Mouse (Mus musculus): ENCODE results near the gene BC003965. TPM values are rescaled to one million over a fixed set of nuclear protein-coding genes. Genes with fewer than 3 reads are reported as not detected.

BC003965 gene
- polyA plus RNA-seq (2021; fragmentation: Nextera tagmentation) = 22.1 and 26.2 TPM in 2 replicates
- long read RNA-seq, experiment 1, transcript BC003965-201 (2 exons, 3,030 nt) = major isoform, 57 of 95 reads
- long read RNA-seq, experiment 1, transcript BC003965-202 (1 exons, 3,109 nt) = minor isoform, 30 of 95 reads
- long read RNA-seq, experiment 1, partial matches to known transcripts = 3 of 95 reads
- long read RNA-seq, experiment 1, other reads (novel, unspliced or antisense) = 5 of 95 reads
- long read RNA-seq, experiment 2, transcript BC003965-201 (2 exons, 3,030 nt) = major isoform, 49 of 72 reads
- long read RNA-seq, experiment 2, transcript BC003965-202 (1 exons, 3,109 nt) = minor isoform, 21 of 72 reads
- long read RNA-seq, experiment 2, partial matches to known transcripts = 0 of 72 reads
- long read RNA-seq, experiment 2, other reads (novel, unspliced or antisense) = 2 of 72 reads

DNA sequence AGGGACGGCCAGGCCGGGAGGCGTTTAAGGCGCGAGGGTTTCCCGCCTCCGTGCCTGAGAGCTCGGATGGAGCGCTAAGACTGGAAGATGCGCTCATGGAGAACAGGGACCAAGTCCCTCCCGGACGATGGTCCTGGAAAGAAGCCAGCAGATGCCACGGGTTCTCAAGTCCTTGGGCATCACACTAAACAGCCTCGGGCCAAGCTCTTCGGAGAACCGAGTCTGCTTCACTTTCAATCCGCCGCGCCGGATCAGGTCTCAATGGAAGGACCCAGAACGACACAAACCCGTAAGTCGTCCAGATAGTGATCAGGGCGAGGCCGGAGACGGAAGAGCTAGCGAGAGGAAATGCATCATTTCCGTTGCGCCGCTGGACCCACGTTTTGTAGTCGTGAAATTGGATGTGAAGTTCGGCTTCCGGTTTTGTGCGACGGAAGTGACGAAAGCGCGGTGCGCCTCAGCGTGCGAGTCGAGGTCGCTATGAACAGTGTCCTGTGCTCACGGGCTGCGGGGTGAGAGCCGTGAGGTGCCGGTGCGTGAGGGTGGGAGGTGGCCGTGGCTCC is at the start of gene BC003965:
Gene BC003965 (plus strand): TSS at position 426 of the 563 bp plus-strand sequence.

DNA sequence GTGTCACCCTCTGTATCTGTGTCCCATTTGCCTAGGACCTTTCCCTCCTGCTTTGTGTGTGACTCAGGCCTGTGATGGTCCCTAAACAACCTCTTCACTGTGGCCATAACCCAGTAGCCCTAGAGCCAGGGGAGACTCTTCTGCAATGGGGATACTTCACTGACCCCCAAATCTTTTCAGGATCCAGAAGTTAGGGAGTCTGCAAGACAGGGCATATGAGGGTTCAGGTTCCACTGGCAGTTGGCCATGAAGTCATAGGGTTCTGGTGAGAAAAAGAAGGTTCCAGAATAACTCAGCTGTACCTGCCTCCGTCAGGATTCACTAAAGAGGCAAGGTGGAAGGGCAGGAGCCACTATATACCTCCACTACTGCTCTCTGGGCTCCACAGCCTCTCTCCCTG is 22.2 kb upstream of the BC003965 start, which contains the start of gene Ccdc154:
Gene Ccdc154 (plus strand): TSS at position 301 of the 400 bp plus-strand sequence.

DNA sequence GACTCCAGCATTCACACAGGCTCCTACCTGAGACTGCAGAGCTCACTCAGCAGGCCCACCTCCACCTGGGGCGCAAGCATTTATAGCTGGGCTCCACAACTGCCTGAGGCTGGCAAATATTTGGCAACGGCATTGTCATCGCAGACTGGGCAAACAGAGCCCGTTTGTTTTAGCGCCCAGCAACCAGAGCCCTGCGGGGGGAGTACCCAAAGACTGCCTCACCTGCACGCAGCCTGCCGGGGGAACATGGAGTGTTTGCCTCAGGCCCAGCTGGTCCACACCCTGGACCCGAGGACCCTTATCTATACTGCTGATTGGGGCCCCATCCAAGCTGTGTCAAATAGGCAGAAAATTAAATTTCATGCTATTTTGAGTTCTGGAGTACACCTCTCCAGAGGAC is 8.9 kb upstream of the BC003965 start, which contains the start of gene Gm38655:
Gene Gm38655 (minus strand): TSS at position 61 of the 400 bp plus-strand sequence.

DNA sequence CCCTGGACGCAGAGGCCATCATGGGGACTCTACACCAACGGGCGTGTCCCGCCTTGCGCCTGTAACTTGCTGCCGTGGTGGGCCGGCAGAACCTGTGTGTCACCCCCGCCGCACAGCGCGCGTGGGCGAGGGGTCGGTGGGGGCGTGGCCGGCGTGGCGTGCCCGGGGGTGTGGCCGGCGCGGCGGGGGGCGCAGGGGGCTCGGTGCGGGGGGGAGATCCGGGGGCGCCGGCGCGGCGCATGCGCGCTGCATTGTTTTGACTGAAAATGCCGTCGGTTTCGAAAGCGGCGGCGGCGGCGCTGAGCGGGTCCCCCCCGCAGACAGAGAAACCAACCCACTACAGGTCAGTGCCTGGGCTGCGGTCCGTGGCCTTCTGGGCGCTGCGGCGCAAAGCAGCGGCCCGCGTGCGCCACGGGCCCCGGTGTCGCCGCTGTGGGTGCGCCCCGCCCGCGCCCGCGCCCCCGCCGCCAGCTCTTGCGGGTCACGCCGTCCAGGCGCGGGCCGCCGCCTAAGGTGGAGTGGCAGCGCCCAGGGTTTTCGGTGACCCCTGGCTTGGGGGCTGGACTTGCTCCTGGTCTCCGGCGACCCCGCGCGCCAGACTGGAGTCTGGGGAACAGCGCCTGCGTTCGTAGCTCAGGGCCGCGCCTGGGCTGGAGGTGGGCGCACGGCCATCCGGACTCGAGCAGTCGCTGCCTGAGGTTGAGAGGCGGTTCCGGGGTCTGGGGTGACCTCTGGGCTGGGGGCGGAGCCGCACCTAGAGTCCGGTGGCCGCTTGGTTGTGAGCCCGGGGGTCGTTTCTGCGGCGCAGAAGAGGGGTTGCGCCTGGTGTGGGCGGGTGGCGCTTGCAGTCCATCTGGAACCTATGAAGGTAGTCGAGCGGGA is 4.0 kb downstream of the BC003965 start, which contains the start of gene Unkl:
Gene Unkl (plus strand): TSS at position 248 of the 882 bp plus-strand sequence.

Other genes with a start within 250 kb of the BC003965 start
- 49.2 and 62.4 TPM in 2 replicates for gene Mapk8ip3, start 247.6 kb upstream of the BC003965 start, polyA plus RNA-seq (2021; fragmentation: Nextera tagmentation)
- gene Jpt2, start 223.9 kb upstream of the BC003965 start, polyA plus RNA-seq (2021; fragmentation: Nextera tagmentation) = 3.8 and 5.3 TPM in 2 replicates
- 4.1 and 9.0 TPM in 2 replicates for gene Cramp1l, start 168.8 kb upstream of the BC003965 start, polyA plus RNA-seq (2021; fragmentation: Nextera tagmentation)
- gene Ift140, start 168.5 kb upstream of the BC003965 start, polyA plus RNA-seq (2021; fragmentation: Nextera tagmentation) = 3.1 and 4.2 TPM in 2 replicates
- gene Tmem204, start 101.0 kb upstream of the BC003965 start, polyA plus RNA-seq (2021; fragmentation: Nextera tagmentation) = 12.0 and 13.3 TPM in 2 replicates
- 7.1 and 7.9 TPM in 2 replicates for gene Telo2, start 68.6 kb upstream of the BC003965 start, polyA plus RNA-seq (2021; fragmentation: Nextera tagmentation)
- gene Ptx4, start 63.8 kb upstream of the BC003965 start, polyA plus RNA-seq (2021; fragmentation: Nextera tagmentation) = not detected in 2 replicates
- 25.3 and 35.1 TPM in 2 replicates for gene Clcn7, start 51.2 kb upstream of the BC003965 start, polyA plus RNA-seq (2021; fragmentation: Nextera tagmentation)
- gene Ccdc154, start 22.1 kb upstream of the BC003965 start, polyA plus RNA-seq (2021; fragmentation: Nextera tagmentation) = not detected in 2 replicates
- not detected in 2 replicates for gene Gm38655, start 9.1 kb upstream of the BC003965 start, polyA plus RNA-seq (2021; fragmentation: Nextera tagmentation)
- gene Unkl, start 3.8 kb downstream of the BC003965 start, polyA plus RNA-seq (2021; fragmentation: Nextera tagmentation) = 11.8 and 14.0 TPM in 2 replicates
- gene Gnptg, start 55.6 kb downstream of the BC003965 start, polyA plus RNA-seq (2021; fragmentation: Nextera tagmentation) = 112 and 121 TPM in 2 replicates
- 51.9 and 58.2 TPM in 2 replicates for gene Tsr3, start 55.6 kb downstream of the BC003965 start, polyA plus RNA-seq (2021; fragmentation: Nextera tagmentation)
- 3.1 and 5.1 TPM in 2 replicates for gene Baiap3, start 71.8 kb downstream of the BC003965 start, polyA plus RNA-seq (2021; fragmentation: Nextera tagmentation)
- 202 and 227 TPM in 2 replicates for gene Ube2i, start 90.1 kb downstream of the BC003965 start, polyA plus RNA-seq (2021; fragmentation: Nextera tagmentation)
- not detected in 2 replicates for gene Prss34, start 113.8 kb downstream of the BC003965 start, polyA plus RNA-seq (2021; fragmentation: Nextera tagmentation)
- not detected in 2 replicates for gene Prss28, start 124.1 kb downstream of the BC003965 start, polyA plus RNA-seq (2021; fragmentation: Nextera tagmentation)
- gene Prss29, start 134.1 kb downstream of the BC003965 start, polyA plus RNA-seq (2021; fragmentation: Nextera tagmentation) = not detected in 2 replicates
- gene Tpsab1, start 161.0 kb downstream of the BC003965 start, polyA plus RNA-seq (2021; fragmentation: Nextera tagmentation) = not detected in 2 replicates
- gene Tpsb2, start 181.8 kb downstream of the BC003965 start, polyA plus RNA-seq (2021; fragmentation: Nextera tagmentation) = not detected in 2 replicates
- not detected in 2 replicates for gene Tpsg1, start 184.7 kb downstream of the BC003965 start, polyA plus RNA-seq (2021; fragmentation: Nextera tagmentation)
- 7.7 and 8.6 TPM in 2 replicates for gene Cacna1h, start 249.2 kb downstream of the BC003965 start, polyA plus RNA-seq (2021; fragmentation: Nextera tagmentation)

All from left cerebral cortex, adult 6 months (tissue).